Mouse (Mus musculus): ENCODE measurements around the gene Runx2.

DNA sequence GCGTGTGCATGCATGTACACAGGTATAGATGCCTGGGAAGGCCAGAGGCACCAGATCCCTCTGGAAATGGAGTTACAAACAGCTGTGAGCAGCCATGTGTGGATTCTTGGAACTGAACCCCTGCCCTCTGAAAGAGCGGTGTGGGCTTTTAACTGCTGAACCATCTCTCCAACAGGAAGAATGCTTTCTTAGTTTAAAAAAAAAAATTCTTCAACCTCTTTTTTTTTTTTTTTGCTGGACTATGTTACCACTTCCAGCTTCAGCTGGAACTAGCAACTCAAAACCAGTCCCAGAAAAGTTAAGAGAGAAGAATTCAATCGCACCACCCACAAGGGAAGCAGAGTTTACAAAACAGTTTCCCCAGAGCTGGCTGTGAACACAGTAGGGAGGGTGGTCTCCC, 295.2 kb downstream of the Runx2 start:
- no peak for TF ChIP-seq CTCF (IDR thresholded peaks at IDR 0.05; ENCODE audit: insufficient read depth, low read depth, low read length)
- no peak for TF ChIP-seq POLR2A (IDR thresholded peaks at IDR 0.05; ENCODE audit: insufficient read depth, low read depth, low read length)

Data from olfactory bulb, adult 2 months (tissue).